Mouse (Mus musculus) c-Kit-positive CD71-positive TER-119-positive erythroid progenitor cells, embryonic 14.5 days (primary cell): ENCODE measurements around the gene Il24.

Experiments used
- DNase-seq: peaks from one replicate; pipeline ENCODE4 v3.0.0-alpha.2; 2013; ENCODE audit warnings: low spot score

The Il24 gene

DNA sequence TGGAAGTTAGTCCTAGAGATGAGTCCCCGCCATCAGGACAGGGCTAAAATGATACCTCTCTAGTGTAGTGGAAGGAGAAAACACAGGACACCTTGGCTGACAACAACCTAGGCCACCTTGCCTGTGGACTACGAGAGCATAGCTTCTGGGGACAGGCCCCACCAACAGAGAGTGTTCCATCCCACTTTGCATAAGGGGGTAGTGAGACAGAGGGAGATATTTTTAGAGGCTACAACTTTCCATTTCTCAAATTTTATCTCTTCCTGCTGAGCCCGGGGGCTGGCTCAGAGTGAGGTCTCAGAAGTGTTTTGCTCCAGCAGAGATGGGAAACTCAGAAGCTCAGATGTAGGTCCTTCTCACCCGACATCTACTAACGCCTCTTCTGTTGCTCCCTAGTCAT is 36.8 kb downstream of the Il24 start:
- DNase-seq: no peak

GRCm38 (mm10) chr1:130849530-130850214 is 37.6 kb downstream of the Il24 start:
- no peak for DNase-seq

DNA sequence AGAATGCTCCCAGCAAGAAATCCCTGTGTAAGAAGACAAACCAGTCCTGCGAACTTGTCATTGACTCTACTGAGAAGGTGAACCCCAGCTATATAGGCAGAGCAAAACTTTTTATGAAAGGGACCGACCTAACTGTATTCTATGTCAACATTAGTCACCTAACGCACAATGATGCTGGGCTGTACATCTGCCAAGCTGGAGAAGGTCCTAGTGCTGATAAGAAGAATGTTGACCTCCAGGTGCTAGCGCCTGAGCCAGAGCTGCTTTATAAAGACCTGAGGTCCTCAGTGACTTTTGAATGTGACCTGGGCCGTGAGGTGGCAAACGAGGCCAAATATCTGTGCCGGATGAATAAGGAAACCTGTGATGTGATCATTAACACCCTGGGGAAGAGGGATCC is 42.7 kb downstream of the Il24 start:
- DNase-seq: no peak

DNA sequence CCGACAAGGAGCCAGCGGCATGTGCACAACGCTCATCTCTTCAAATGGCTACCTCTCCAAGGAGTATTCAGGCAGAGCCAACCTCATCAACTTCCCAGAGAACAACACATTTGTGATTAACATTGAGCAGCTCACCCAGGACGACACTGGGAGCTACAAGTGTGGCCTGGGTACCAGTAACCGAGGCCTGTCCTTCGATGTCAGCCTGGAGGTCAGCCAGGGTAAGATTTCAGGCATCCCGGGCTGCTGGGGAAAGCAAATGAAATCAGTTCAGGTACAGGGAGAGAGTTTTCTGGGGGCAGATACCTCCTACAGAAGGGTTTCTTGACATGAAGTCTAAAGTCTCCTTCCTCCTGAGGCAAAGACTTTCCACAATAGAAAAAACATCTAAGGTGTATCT is 45.6 kb downstream of the Il24 start:
- no peak for DNase-seq

DNA sequence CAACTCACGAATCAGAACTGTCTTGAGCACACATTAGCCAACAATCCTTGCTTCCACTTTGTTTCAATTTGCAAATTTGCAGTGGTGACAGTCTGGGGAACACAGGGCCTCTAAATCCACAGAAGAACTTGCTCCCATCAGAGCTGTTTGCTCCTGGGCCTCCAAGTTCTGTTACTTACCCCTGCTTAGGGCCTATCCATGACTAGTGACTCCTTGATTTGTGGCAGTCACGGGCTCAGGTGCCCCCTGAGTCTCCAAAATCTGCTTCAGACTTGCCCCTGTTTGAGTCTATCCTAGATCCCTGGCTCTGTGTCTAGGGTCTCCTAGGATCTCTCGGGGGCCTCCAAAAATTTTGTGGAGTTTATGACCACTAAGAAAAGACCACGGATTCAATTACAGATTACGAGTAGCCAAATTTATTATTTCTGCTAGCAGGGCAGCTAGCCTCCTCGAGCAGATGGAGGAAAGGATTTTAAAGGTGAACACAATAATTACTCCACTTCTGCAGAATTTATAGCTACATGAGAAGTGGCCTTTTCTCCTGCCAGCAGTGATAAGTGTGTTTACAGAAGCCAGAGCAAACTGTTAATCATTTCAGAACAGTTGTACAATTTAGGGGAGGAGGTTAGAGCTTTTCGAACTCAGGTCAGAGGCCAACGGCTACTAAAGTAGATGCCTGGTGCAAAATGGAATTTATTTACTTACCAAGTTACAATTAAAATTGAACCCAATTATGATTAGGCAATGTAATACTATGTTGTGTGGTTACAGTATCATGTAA is 46.5 kb downstream of the Il24 start:
- DNase-seq: no peak

- DNase-seq: peak; percentile 18
Measured at GRCm38 (mm10) chr1:130838288-130838687, 49.0 kb downstream of the Il24 start.

DNA sequence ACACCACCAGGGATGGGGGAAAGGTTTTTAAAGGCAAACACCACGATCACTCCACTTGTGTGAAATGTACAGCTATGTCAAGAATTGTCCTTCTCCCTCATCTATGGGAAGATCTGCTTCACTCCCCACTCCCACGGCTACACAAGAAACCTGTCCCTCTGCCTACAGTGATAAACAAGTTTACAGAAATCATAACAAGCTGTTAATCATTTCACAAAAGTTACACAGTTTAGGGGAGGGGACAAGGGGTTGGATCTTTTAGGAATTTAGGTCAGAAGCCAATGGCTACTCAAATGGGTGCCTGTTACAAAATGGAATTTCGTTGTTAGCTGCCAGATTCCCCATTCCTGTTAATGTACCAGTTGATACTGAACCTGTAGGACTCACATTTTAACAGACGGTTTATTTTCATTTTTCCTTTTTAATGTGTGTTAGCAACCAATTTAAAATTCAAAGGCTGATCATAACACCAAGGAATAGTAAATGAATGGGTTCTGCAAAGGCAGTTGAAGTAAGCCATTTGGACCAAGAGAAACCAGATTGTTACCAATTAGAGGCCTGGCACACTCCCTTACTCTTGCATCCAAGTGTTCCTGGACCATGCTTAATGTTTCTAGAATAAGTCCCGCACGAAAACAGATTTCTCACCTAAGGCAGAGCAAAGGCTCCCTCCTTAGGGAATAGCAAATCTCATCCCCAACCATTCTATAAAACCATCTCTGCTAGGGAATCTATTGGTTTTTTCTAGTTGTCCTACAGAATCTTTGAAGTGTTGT is 51.9 kb downstream of the Il24 start:
- no peak for DNase-seq

- DNase-seq: no peak
Measured at GRCm38 (mm10) chr1:130832230-130833149, 54.8 kb downstream of the Il24 start.
